Mouse (Mus musculus) neural tube, embryonic 12.5 days (tissue): ENCODE measurements around the gene Rhcg. TPM values are rescaled to one million over a fixed set of nuclear protein-coding genes. Genes with fewer than 3 reads are reported as not detected.
A peak's percentile ranks its signal among the peaks of the same experiment; 100 is the strongest.

Experiments used
- ATAC-seq: fragments of 200-750 bp; cut with Nextera tagmentation; 2 replicates; pipeline ENCODE4 v1.8.0; 2017; ENCODE audit warnings: low read depth, mild to moderate bottlenecking, moderate TSS enrichment, moderate library complexity; ENCODE audit not compliant: low FRiP score
- H3K27ac ChIP-seq: fragments of 300-500 bp; sonication (generic); 2 replicates; pipeline ENCODE4 v1.5.1; 2016
- H3K27me3 ChIP-seq: fragments of 300-500 bp; sonication (generic); replicated peaks from 2 replicates; pipeline ENCODE4 v1.6.1; 2016; ENCODE audit warnings: mild to moderate bottlenecking
- H3K36me3 ChIP-seq: fragments of 300-500 bp; sonication (generic); 2 replicates; pipeline ENCODE4 v1.6.1; 2016; ENCODE audit warnings: mild to moderate bottlenecking
- H3K4me1 ChIP-seq: fragments of 300-500 bp; sonication (generic); 2 replicates; pipeline ENCODE4 v1.6.1; 2016
- H3K4me2 ChIP-seq: fragments of 300-500 bp; sonication (generic); replicated peaks from 2 replicates; pipeline ENCODE4 v1.6.1; 2016; ENCODE audit warnings: mild to moderate bottlenecking
- H3K4me3 ChIP-seq: fragments of 300-500 bp; sonication (generic); 2 replicates; pipeline ENCODE4 v1.5.1; 2016
- H3K9ac ChIP-seq: fragments of 300-500 bp; sonication (generic); 2 replicates; pipeline ENCODE4 v1.6.1; 2016; ENCODE audit warnings: mild to moderate bottlenecking
- H3K9me3 ChIP-seq: fragments of 300-500 bp; sonication (generic); 2 replicates; pipeline ENCODE4 v1.6.1; 2016; ENCODE audit warnings: mild to moderate bottlenecking
- WGBS: fragments of 180-500 bp; shearing (Covaris S2); methylation state at CpG from one replicate; pipeline ENCODE4 v1.1.7; 2016; 5-methylcytosine and 5-hydroxymethylcytosine counted together
- polyA plus RNA-seq: library from polyadenylated mRNA; unstranded; fragments of >200 nt; fragmentation: Nextera tagmentation; extraction: Ambion mirVana; gene quantifications from 2 replicates; pipeline ENCODE4 v1.2.1, GENCODE M21; 2016

Rhcg gene
- polyA plus RNA-seq, 1 experiment from 2014 or later: 3.3 TPM

DNA sequence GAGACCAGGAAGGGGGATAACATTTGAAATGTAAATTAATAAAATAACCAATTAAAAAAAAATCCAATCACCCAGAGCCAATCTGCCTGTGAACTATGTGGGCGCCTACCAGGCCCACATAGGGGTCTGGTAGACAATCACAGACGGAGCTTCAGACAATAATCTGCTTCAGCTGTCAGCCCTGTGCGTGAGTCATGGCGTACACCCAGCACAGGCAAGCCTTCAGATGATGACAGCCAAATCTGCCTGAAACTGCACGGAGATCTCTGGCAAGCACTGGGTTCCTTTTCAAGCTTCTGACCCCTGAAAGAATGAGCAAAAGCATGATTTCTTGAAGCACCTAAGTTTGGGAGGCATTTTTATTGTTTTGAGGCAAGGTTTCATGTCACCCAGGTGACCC, 8.7 kb upstream of the Rhcg start:
- 86% methylated on average over 5 of the region's 5 CpGs for WGBS
- ATAC-seq: no peak
- Histone ChIP-seq H3K4me3 (no peak overlapping the region), H3K9me3 (no peaks in the 10 kb centered on the region), H3K4me1 (no peaks in the 10 kb centered on the region), H3K4me2 (no peak overlapping the region), H3K27ac (no peak overlapping the region), H3K9ac (no peak overlapping the region), H3K27me3 (no peaks in the 10 kb centered on the region), H3K36me3 (no peaks in the 10 kb centered on the region)

DNA sequence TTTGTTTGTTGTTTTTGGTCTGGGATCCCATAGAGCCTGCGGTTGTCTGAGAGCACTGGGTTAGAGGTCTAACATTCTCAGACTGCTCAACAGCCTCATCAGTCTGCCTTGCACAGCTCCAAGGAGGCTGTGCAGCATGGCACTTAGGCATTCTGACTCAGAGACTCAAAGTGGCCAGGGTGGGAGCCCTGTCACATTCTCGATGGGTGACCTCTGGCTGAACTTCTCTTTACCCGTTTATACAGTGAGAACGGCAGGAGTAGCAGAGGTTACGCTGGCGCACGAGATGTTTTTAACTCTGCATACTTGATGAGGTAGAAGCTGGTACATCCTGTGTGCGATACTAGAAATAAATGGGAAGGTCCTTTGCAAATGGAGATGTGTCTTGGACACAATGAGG, 5.6 kb upstream of the Rhcg start:
- Histone ChIP-seq H3K4me1 (no peaks in the 10 kb centered on the region), H3K27ac (no peak overlapping the region), H3K9ac (no peak overlapping the region), H3K4me3 (no peak overlapping the region), H3K36me3 (no peaks in the 10 kb centered on the region), H3K9me3 (no peaks in the 10 kb centered on the region), H3K4me2 (no peak overlapping the region), H3K27me3 (peaks cover 7% of the 10 kb centered on the region)
- 61% methylated on average over 8 of the region's 8 CpGs for WGBS
- no peak for ATAC-seq

DNA sequence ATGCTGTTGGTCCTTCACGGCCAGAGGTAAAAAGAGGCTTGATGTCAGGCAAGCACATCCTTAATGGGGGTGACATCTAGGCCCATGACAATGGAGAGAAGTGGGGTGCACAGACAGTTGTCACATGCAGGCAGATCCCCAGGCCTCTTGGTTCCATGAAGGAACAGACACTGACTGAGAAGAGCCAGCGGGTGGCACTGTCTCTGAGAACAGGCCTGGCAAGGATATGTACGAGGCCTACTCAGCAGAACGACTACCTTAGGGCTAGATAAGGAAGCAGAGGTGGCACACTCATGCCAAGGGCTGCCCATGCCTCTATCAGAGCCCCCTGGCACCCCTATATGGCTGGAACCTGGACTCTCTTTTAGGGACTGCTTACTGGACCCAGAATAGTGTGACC, 2.0 kb upstream of the Rhcg start:
- Histone ChIP-seq H3K4me1 (0 out of 2 replicates have a peak, but pooled peaks cover 7% of the 10 kb centered on the region), H3K27ac (no peak overlapping the region), H3K27me3 (peaks cover 38% of the 10 kb centered on the region), H3K9ac (no peak overlapping the region), H3K36me3 (no peaks in the 10 kb centered on the region), H3K9me3 (no peaks in the 10 kb centered on the region), H3K4me2 (no peak overlapping the region), H3K4me3 (no peak overlapping the region)
- no peak for ATAC-seq
- WGBS: 76% methylated on average over 4 of the region's 4 CpGs

DNA sequence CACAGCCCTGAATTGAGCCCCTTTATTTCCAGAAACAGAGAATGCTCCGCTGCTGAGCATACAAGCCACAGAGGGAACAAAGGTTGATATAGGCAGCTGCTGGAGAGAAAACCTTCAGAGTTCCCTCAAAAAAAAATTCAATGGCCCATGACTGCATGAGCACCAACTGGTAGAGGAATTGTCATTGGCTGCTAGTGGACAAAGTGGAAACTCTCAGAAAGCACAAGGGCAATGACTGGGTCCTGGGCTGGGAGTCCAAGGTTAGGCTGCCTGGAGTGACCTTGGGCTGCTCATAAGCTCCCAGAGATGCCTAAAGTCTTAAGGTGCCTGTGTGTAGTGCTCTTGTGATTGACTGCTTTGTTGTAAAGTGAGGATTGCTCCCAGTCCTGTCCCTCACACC, 1.5 kb downstream of the Rhcg start:
- Histone ChIP-seq H3K4me3 (no peak overlapping the region), H3K27me3 (peaks cover 42% of the 10 kb centered on the region), H3K9ac (no peak overlapping the region), H3K4me2 (no peak overlapping the region), H3K9me3 (no peaks in the 10 kb centered on the region), H3K36me3 (no peaks in the 10 kb centered on the region), H3K27ac (no peak overlapping the region), H3K4me1 (0 out of 2 replicates have a peak, but pooled peaks cover 7% of the 10 kb centered on the region)
- ATAC-seq: no peak
- WGBS: 65% methylated on average over 1 of the region's 1 CpGs

DNA sequence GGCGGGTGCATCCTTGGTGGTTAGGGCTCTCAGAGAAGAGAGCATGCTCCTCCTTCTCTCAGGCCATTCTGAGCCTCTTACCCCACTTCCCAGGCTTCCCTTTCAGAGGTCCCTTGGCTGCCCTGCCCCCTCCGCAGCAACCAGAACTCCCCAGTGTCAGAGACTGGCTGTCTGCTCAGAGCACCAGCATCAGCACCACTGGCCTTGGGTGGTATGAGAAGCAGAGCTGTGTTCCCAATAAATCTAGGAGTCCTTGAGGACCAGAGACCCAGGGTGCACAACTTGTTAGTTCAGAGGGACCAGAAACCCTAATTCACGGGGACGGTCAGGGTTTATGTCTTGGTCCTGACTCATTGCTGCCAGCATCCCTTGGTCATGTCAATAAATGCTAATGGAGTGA, 2.4 kb downstream of the Rhcg start:
- ATAC-seq: no peak
- peaks cover 42% of the 10 kb centered on the region for H3K27me3 ChIP-seq
- WGBS: 68% methylated on average over 4 of the region's 4 CpGs

DNA sequence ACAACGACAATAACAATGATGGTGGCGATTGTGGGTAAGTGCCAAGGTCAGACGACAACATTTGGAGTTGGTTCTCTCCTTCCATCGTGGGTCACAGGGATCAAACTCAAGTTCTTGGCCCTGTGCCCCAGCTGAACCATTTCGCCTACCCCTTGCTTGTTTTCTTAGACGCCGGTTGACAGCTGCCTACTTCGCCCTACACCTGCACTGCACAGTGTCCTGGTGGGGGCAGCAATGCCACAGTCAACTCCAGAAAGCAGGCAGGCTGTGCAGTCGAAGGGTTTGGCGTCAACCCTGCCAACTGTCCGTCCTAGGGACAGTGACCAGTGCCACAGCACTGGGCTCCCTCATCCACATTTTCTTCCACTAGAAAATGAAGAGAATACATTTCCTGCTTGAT, 4.1 kb downstream of the Rhcg start:
- ATAC-seq: no peak
- H3K4me1 ChIP-seq: 0 out of 2 replicates have a peak, but pooled peaks cover 7% of the 10 kb centered on the region
- no peaks in the 10 kb centered on the region for H3K9me3 ChIP-seq
- no peaks in the 10 kb centered on the region for H3K36me3 ChIP-seq
- H3K27ac ChIP-seq: no peak overlapping the region
- no peak overlapping the region for H3K9ac ChIP-seq
- H3K4me2 ChIP-seq: no peak overlapping the region
- peaks cover 37% of the 10 kb centered on the region for H3K27me3 ChIP-seq
- WGBS: 62% methylated on average over 11 of the region's 11 CpGs
- H3K4me3 ChIP-seq: no peak overlapping the region

More for the DNA sequence above, 2.4 kb downstream of the Rhcg start:
- no peaks in the 10 kb centered on the region for H3K9me3 ChIP-seq
- H3K9ac ChIP-seq: no peak overlapping the region
- H3K36me3 ChIP-seq: no peaks in the 10 kb centered on the region
- no peak overlapping the region for H3K4me3 ChIP-seq
- H3K4me1 ChIP-seq: 0 out of 2 replicates have a peak, but pooled peaks cover 7% of the 10 kb centered on the region
- no peak overlapping the region for H3K27ac ChIP-seq
- no peak overlapping the region for H3K4me2 ChIP-seq

DNA sequence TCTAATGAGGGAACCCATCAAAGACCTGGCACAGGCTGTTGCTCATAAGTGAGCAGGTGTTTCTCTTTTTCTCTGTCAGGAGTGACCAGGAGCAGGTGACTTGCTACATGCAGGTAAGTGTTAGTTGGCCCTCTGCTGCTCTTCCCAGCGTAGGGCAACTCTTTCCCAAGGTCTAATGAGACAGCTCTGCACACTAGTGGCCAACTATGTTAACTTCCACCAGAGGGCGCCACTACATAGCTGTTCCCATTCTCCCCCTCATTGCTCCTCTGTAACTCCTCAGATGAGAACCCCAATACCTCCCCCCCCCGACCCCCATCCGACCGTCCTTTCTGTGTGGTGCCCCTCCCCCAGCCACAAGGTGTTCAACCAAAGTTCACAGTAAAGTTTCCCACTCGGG, 4.7 kb downstream of the Rhcg start:
- H3K4me2 ChIP-seq: no peak overlapping the region
- WGBS: 10% methylated on average over 6 of the region's 6 CpGs
- H3K27ac ChIP-seq: no peak overlapping the region
- peaks cover 8% of the 10 kb centered on the region for H3K4me1 ChIP-seq
- H3K4me3 ChIP-seq: no peak overlapping the region
- peaks cover 32% of the 10 kb centered on the region for H3K27me3 ChIP-seq
- H3K36me3 ChIP-seq: no peaks in the 10 kb centered on the region
- no peak for ATAC-seq
- no peaks in the 10 kb centered on the region for H3K9me3 ChIP-seq
- no peak overlapping the region for H3K9ac ChIP-seq

DNA sequence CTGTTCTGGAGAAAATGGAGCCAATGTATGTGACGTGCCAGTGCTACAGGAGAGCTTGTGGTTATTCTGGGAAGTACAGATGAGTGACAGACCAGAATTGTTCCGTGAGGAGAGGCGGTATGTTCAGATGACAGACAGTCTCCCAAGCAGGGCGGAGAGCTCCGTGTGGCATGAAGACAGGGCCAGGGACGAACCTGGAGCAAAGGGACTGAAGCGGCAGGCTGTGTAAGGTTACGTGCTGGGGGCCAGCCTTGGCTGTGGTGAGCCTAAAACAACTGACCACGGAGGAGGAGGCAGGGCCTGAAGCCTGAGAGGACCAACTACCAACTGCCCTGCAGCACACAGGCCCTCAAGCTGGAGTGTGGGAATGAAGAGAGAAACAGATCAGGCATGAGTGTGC, 5.6 kb downstream of the Rhcg start:
- Histone ChIP-seq H3K4me2 (no peak overlapping the region), H3K9me3 (no peaks in the 10 kb centered on the region), H3K4me1 (peaks cover 8% of the 10 kb centered on the region), H3K27me3 (peaks cover 23% of the 10 kb centered on the region), H3K27ac (no peak overlapping the region), H3K36me3 (no peaks in the 10 kb centered on the region), H3K4me3 (no peak overlapping the region), H3K9ac (peak overlapping the region; percentile 29; the same call in 1 of the 2 replicates)
- ATAC-seq: no peak
- WGBS: 81% methylated on average over 9 of the region's 9 CpGs

DNA sequence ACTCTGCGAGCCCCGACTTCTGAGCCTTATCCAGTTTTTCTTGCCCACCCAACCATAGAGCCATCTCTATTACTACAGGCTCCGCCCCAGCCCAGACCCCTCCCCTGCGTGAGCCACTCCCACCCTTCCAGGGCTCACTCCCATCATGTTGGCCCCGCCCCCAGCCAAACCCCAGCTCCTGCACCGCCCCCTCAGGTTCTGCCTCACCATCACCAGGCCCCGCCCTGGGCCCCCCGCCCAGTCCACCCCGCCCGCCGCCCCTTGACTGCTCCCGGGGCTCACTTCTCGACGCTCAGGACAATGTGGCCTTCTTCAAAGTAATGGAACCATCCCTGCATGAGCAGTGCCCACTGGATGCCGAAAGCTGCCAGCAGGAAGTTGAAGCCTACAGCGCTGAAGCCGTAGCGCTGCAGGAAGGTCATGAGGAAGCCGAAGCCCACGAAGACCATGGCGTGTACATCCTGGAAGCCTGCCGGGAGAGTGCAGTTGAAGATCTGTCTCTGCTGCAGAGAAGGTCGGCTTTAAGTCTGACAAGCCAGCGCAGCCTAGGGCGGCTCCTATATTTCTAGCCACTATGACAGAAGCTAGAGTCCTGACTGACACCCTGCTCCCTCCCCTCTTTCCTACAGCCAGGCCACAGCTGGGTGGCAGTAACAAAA, 10.1 kb downstream of the Rhcg start:
- peak overlapping the region; percentile 18; the same call in 1 of the 2 replicates for H3K9ac ChIP-seq
- WGBS: under 1% methylated on average over 25 of the region's 25 CpGs
- no peaks in the 10 kb centered on the region for H3K9me3 ChIP-seq
- peaks cover 8% of the 10 kb centered on the region for H3K4me1 ChIP-seq
- H3K27me3 ChIP-seq: peaks cover 16% of the 10 kb centered on the region
- H3K4me2 ChIP-seq: peak overlapping the region; percentile 63
- no peak overlapping the region for H3K27ac ChIP-seq
- ATAC-seq: peak; percentile 80
- no peaks in the 10 kb centered on the region for H3K36me3 ChIP-seq
- peak overlapping the region; percentile 24 for H3K4me3 ChIP-seq

DNA sequence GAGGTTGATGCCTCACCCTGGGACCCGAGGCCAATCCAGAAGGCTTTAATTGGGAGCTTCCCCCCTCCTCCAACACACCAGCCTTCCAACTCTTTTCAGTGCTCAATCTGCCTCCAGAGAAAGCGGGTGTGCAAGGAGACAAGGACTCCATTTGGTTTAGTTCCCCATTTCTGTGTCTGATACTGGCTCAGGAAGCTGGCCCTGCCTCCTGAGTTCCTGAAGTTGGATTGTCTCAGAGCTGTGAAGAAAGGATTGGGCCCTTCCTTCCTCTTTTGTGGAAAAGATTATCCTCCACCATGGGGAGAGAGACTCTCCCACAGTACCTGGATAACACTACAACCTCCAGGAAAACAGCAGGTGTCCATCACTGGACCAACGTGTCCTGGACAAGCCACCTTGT, 10.7 kb downstream of the Rhcg start:
- Histone ChIP-seq H3K9ac (no peak overlapping the region), H3K4me1 (peaks cover 8% of the 10 kb centered on the region), H3K9me3 (no peaks in the 10 kb centered on the region), H3K4me2 (peak overlapping the region; percentile 63), H3K27ac (no peak overlapping the region), H3K36me3 (no peaks in the 10 kb centered on the region), H3K27me3 (peaks cover 17% of the 10 kb centered on the region; the same call in 1 of the 2 replicates), H3K4me3 (no peak overlapping the region)
- no peak for ATAC-seq
- WGBS: 31% methylated on average over 3 of the region's 3 CpGs

DNA sequence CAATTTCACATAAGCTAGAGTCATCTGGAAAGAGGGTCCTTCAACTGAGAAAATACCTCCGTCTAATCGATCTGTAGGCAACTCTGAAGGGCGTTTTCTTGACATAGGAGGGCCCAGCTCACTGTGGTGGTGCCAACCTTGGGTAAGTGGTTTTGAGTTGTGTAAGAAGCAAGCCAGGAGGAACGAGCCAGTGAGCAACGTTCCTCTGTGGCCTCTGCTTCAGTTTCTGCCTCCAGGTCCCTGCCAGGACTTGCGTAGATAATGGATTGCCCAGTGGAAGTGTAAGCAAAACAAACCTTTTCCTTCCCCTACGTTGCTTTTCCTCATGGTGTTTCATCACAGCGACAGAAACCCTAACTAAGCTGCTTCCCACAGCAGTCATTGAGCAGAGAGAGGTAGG, 15.5 kb downstream of the Rhcg start:
- Histone ChIP-seq H3K9ac (no peak overlapping the region), H3K4me2 (no peak overlapping the region), H3K27ac (no peak overlapping the region), H3K9me3 (no peaks in the 10 kb centered on the region), H3K27me3 (peaks cover 55% of the 10 kb centered on the region), H3K4me3 (no peak overlapping the region), H3K4me1 (no peaks in the 10 kb centered on the region), H3K36me3 (no peaks in the 10 kb centered on the region)
- ATAC-seq: no peak
- 74% methylated on average over 8 of the region's 8 CpGs for WGBS

DNA sequence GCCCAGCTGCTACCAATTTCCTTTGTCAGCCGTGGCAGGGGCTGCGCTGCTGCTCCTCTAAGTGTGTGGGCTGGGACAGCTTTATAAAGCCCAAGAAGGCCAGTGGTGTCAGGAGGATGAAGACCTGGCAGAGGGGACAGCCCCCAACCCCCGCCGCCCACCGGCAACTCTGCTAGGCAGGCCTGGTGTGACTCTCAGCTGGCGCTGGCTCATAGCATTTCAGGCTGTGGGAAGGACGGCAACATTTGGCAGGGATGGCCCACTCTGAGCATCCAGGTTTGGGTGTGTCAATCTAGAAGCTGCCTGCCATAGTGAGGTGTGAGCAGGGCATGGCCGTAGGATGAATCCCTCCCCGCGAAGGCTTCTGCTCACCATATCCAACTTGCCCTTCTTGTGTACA, 17.3 kb downstream of the Rhcg start:
- Histone ChIP-seq H3K4me1 (no peaks in the 10 kb centered on the region), H3K27me3 (peaks cover 57% of the 10 kb centered on the region), H3K9me3 (no peaks in the 10 kb centered on the region), H3K4me3 (no peak overlapping the region), H3K27ac (no peak overlapping the region), H3K9ac (no peak overlapping the region), H3K4me2 (no peak overlapping the region), H3K36me3 (no peaks in the 10 kb centered on the region)
- WGBS: 80% methylated on average over 10 of the region's 10 CpGs
- no peak for ATAC-seq

DNA sequence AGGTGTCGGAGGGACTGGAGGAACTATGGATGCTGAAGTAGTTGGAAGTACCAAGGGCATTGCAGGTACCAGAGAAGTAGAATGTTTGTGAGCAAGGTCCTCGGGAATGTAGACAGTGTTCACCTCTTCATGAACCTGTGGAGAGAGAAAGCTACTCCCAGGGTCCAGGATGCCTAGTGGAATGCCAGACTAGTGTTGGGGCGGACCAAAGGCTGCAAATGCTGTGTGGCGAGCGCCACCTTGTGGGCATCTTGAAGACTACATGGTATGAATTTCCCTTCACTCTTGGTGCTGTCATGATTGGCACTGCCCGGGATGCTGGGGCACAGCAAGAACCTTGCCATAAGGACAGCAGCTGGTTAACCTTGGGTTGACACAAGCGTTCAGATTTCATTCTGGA, 22.6 kb downstream of the Rhcg start:
- H3K4me1 ChIP-seq: peaks cover 38% of the 10 kb centered on the region
- no peak overlapping the region for H3K27ac ChIP-seq
- H3K36me3 ChIP-seq: no peaks in the 10 kb centered on the region
- ATAC-seq: no peak
- peaks cover 68% of the 10 kb centered on the region for H3K27me3 ChIP-seq
- H3K4me3 ChIP-seq: no peak overlapping the region
- 12% methylated on average over 7 of the region's 7 CpGs for WGBS
- H3K9ac ChIP-seq: no peak overlapping the region
- no peaks in the 10 kb centered on the region for H3K9me3 ChIP-seq
- H3K4me2 ChIP-seq: peak overlapping the region; percentile 72; the same call in 1 of the 2 replicates
